Mouse (Mus musculus): ENCODE data around the gene Anapc5. TPM values are rescaled to one million over a fixed set of nuclear protein-coding genes. Genes with fewer than 3 reads are reported as not detected.

The Anapc5 gene
- 85.3 TPM for polyA plus RNA-seq (2015; fragmentation: Illumina TruSeq; extraction: RNeasy Lipid Tissue Mini Kit (QIAGEN cat#74804); ENCODE audit: insufficient read depth, low read depth, low replicate concordance)

GRCm38 (mm10) chr5:122820777-122821523 lies at the start of gene Anapc5:
TSS of gene Anapc5 (minus strand) at chr5:122821339.

DNA sequence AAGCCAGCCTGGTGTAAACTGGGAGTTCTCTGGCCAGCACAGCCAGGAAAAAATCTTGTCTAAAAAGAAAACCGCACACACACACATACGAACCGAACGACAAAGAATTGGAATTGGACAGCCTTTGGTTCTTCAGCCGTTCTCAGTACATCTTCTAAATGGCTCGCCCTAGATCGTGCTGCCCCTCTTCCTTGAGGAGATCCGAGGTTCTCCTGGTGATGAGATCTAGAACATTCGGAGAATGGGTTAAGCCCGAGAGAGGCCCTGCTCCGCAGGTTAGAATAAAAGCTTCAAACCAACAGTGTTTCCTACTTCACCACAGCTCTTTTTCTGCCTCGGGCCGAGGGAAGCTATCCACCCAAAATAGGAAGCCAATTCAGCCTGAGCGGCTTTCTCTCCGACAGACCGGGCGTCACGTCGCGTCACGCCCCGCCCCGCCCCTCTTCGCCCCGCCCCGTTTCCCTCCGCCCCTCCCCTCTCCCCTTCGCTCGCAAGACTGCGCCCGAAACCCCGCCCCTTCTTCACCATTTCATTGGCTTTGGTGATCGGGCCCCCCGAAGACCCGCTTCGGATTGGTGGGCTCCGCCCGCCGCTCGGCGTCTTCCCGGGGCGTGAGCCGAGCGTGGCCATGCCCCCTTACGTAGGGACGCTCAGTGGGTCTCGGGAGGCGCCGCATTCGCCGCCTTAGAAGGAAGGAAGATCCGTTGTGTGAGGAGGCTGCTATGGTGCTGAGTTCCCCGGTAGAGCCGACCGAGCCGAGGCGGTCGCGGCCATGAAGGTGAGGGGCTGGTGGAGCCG lies 28.6 kb upstream of the Anapc5 start, which contains the start of gene Rnf34:
Rnf34 (plus strand) TSS at position 528 of the 798 bp plus-strand sequence.

DNA sequence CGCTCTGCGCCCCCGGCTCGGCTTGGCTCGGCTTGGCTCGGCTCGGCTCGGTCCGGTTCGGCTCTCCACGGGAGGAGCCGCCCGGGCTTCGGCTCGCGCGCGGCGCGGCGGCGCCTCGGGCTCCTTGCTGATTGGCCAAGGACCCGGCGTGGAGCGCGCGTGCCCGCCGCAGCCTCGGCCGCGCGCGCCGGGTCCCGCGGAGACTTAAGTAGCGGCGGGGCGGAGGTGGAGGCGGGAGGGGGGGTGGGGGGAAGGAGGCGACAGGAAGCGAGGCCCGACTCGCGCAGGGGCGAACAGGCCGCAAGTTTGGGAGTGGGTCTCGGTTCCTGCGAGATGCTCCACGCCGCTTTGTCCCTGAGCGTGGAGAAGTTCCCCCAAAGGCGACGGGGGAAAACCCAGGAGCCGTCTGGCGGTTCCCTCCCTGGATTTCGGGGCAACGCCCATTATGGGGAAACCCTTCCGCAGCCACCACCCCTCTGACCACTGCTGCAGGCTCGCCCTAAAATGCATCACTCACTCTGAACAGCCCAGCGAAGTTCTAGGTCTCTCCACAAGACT lies 41.8 kb downstream of the Anapc5 start, which contains the start of gene Camkk2:
Camkk2 (minus strand) TSS at position 133 of the 558 bp plus-strand sequence.

Other genes starting within 250 kb of the Anapc5 start
- gene Ift81, start 206.8 kb downstream of the Anapc5 start, polyA plus RNA-seq (2015; fragmentation: Illumina TruSeq; extraction: RNeasy Lipid Tissue Mini Kit (QIAGEN cat#74804); ENCODE audit: insufficient read depth, low read depth, low replicate concordance): 4.4 TPM
- 3.3 TPM for gene P2rx7, start 177.4 kb downstream of the Anapc5 start, polyA plus RNA-seq (2015; fragmentation: Illumina TruSeq; extraction: RNeasy Lipid Tissue Mini Kit (QIAGEN cat#74804); ENCODE audit: insufficient read depth, low read depth, low replicate concordance)
- gene P2rx4, start 113.8 kb downstream of the Anapc5 start, polyA plus RNA-seq (2015; fragmentation: Illumina TruSeq; extraction: RNeasy Lipid Tissue Mini Kit (QIAGEN cat#74804); ENCODE audit: insufficient read depth, low read depth, low replicate concordance): 16.5 TPM
- gene Camkk2, start 41.9 kb downstream of the Anapc5 start, polyA plus RNA-seq (2015; fragmentation: Illumina TruSeq; extraction: RNeasy Lipid Tissue Mini Kit (QIAGEN cat#74804); ENCODE audit: insufficient read depth, low read depth, low replicate concordance): 7.6 TPM
- gene Rnf34, start 28.7 kb upstream of the Anapc5 start, polyA plus RNA-seq (2015; fragmentation: Illumina TruSeq; extraction: RNeasy Lipid Tissue Mini Kit (QIAGEN cat#74804); ENCODE audit: insufficient read depth, low read depth, low replicate concordance): 2.2 TPM
- gene Kdm2b, start 168.5 kb upstream of the Anapc5 start, polyA plus RNA-seq (2015; fragmentation: Illumina TruSeq; extraction: RNeasy Lipid Tissue Mini Kit (QIAGEN cat#74804); ENCODE audit: insufficient read depth, low read depth, low replicate concordance): 4.5 TPM
- gene Orai1, start 193.7 kb upstream of the Anapc5 start, polyA plus RNA-seq (2015; fragmentation: Illumina TruSeq; extraction: RNeasy Lipid Tissue Mini Kit (QIAGEN cat#74804); ENCODE audit: insufficient read depth, low read depth, low replicate concordance): 4.7 TPM
- gene Morn3, start 225.7 kb upstream of the Anapc5 start, polyA plus RNA-seq (2015; fragmentation: Illumina TruSeq; extraction: RNeasy Lipid Tissue Mini Kit (QIAGEN cat#74804); ENCODE audit: insufficient read depth, low read depth, low replicate concordance): not detected
- gene Tmem120b, start 247.1 kb upstream of the Anapc5 start, polyA plus RNA-seq (2015; fragmentation: Illumina TruSeq; extraction: RNeasy Lipid Tissue Mini Kit (QIAGEN cat#74804); ENCODE audit: insufficient read depth, low read depth, low replicate concordance): 7.0 TPM

All from pancreas, adult 10 weeks (tissue).